Mouse (Mus musculus): Measurements from ENCODE around the gene Hist1h2ai. TPM values are rescaled to one million over a fixed set of nuclear protein-coding genes. Genes with fewer than 3 reads are reported as not detected.
"Not testable (repeated sequence)": the region's sequence is repeated elsewhere in the genome, so short reads cannot be mapped to it uniquely, and the experiment has no call there.

Gene Hist1h2ai
- polyA plus RNA-seq, 1 experiment = 40.4 TPM

DNA sequence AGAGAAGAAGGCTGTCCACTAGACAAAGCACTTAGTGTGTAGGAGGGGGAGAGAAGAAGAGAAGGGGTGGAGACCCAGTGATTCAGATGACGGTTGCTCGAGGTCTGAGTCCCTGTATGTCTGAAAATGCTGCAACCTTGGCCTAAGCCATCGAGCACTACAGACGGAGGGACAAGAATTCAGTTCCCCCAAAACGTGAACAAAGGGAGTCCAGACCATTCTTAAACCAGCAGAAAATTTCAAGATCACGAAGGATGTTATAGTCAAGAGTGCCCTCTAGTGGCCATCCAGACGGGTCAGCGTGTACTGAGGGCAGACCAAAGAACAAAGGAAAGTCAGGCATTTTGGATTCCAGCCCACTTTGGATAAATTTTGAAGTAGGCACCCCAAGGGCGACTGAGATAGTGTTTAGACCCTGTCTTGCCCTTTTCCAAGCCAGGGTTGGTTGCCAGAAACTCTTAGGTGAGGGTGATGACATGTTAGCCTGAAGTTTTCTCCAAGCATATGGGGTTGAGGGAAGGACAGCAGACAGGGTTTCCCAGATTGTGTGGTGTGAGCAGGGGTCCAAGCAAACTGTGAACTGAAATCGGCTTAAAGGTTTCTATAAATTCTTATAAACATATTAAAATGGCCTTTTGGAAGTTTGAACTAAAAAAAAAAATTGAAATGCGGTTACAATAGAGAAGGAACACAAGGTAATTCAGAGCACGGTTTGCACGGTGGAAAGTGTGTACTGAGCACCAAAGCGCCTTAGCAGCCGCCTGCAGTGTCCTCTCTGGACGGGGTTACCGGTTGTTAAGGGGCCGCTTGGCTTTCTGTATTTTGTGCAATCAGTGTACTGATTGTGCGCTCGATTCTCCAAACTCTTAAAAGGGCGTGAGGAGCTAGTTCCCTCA is 18.0 kb downstream of the Hist1h2ai start:
- peak overlapping the region; percentile 55 for H3K4me3 ChIP-seq (ENCODE audit: extremely low read depth, insufficient read depth, insufficient read length)
- under 1% methylated on average over 21 of the region's 21 CpGs for WGBS
- H3K36me3 ChIP-seq (ENCODE audit: control insufficient read depth, insufficient read depth, low read length) = no peaks in the 10 kb centered on the region
- TF ChIP-seq CTCF (IDR thresholded peaks at IDR 0.05; ENCODE audit: extremely low read depth, insufficient read depth, insufficient read length, insufficient replicate concordance) (peak; percentile 57; the same call in 1 of the 2 replicates), POLR2A (IDR thresholded peaks at IDR 0.05; ENCODE audit: low read depth, low read length) (no peak)
- peak overlapping the region; percentile 78 for H3K27ac ChIP-seq (ENCODE audit: insufficient read depth, low read length)
- DNase-seq (ENCODE audit: low read depth in 1 of 2, low spot score in 2 of 2) = peak; percentile 64 to 70
- no peaks in the 10 kb centered on the region for H3K27me3 ChIP-seq (ENCODE audit: control insufficient read depth, insufficient read depth, low read length)
- no peaks in the 10 kb centered on the region for H3K4me1 ChIP-seq (ENCODE audit: control insufficient read depth, insufficient read depth, insufficient read length)

DNA sequence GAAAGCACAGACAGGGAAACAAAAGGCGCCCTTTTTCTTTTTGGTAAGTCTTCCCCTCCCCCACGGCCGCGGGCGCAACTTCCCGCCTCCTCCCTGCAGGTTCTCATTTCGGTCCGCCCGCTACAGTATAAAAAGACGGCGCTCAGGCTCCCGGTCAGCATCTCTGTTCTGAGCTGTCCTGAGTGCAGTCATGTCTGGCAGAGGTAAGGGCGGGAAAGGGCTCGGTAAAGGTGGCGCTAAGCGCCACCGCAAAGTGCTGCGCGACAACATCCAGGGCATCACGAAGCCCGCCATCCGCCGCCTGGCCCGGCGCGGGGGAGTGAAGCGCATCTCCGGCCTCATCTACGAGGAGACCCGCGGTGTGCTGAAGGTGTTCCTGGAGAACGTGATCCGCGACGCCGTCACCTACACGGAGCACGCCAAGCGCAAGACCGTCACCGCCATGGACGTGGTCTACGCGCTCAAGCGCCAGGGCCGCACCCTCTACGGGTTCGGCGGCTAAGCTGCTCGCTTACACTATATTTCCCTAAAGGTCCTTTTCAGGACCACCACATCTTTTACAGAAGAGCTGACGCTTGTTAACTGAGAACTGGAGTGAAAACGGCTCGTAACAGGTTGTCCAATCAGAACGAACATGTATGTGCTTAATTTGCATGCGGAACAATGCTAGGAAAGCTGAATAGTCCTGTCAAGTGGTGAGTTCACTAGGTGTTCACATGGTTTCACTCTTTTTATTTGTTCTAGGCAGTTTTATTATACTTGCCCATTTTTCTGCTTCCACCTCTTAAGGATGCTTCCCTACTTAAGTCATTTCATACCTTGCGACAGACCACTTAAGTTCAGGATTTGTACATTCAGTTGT is 18.9 kb downstream of the Hist1h2ai start, which contains the start of gene Hist1h4j:
TSS of gene Hist1h4j (plus strand) at position 159 of the 862 bp plus-strand sequence.
- DNase-seq (ENCODE audit: low read depth in 1 of 2, low spot score in 2 of 2) = peak in 1 of 2 experiments; percentile 68
- Histone ChIP-seq H3K27ac (ENCODE audit: insufficient read depth, low read length) (peak within 1 kb of the TSS; percentile 78), H3K4me3 (ENCODE audit: extremely low read depth, insufficient read depth, insufficient read length) (peak within 1 kb of the TSS; percentile 55)
- not testable (repeated sequence) for H3K36me3 ChIP-seq (ENCODE audit: control insufficient read depth, insufficient read depth, low read length); H3K4me1 ChIP-seq (ENCODE audit: control insufficient read depth, insufficient read depth, insufficient read length); H3K27me3 ChIP-seq (ENCODE audit: control insufficient read depth, insufficient read depth, low read length)
- peak; percentile 55 for TF ChIP-seq POLR2A (IDR thresholded peaks at IDR 0.05; ENCODE audit: low read depth, low read length)
- WGBS = under 1% methylated on average over 50 of the region's 56 CpGs

DNA sequence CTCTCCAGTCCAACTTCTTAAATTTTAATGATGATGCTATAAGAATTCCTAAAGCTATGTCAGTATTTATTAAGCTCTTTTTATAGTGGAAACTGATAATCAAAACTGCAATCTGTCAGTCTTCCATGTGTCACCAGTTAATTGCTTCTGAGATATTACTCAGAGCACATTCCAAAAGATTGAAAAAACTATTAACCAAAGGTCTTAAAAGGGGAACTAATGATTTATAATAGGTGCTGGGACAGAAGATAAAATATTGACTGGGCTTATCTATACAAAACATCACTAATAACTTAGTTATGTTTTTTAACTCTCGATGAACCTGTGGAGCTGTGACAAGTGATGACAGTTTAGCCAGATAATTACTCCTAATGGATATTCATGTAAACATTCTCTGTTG is 28.8 kb downstream of the Hist1h2ai start:
- Histone ChIP-seq H3K27me3 (ENCODE audit: control insufficient read depth, insufficient read depth, low read length) (no peaks in the 10 kb centered on the region), H3K27ac (ENCODE audit: insufficient read depth, low read length) (no peak overlapping the region), H3K36me3 (ENCODE audit: control insufficient read depth, insufficient read depth, low read length) (no peaks in the 10 kb centered on the region), H3K4me3 (ENCODE audit: extremely low read depth, insufficient read depth, insufficient read length) (no peak overlapping the region), H3K4me1 (ENCODE audit: control insufficient read depth, insufficient read depth, insufficient read length) (peaks cover 3% of the 10 kb centered on the region)
- no peak for DNase-seq (ENCODE audit: low read depth in 1 of 2, low spot score in 2 of 2)
- WGBS = 71% methylated on average over 1 of the region's 1 CpGs
- no peak for TF ChIP-seq POLR2A (IDR thresholded peaks at IDR 0.05; ENCODE audit: low read depth, low read length)
- TF ChIP-seq CTCF (IDR thresholded peaks at IDR 0.05; ENCODE audit: extremely low read depth, insufficient read depth, insufficient read length, insufficient replicate concordance) = no peak

- no peak for DNase-seq (ENCODE audit: low read depth in 1 of 2, low spot score in 2 of 2)
- WGBS = 11% methylated on average over 5 of the region's 5 CpGs
- Histone ChIP-seq H3K4me3 (ENCODE audit: extremely low read depth, insufficient read depth, insufficient read length) (peak overlapping the region; percentile 49), H3K27ac (ENCODE audit: insufficient read depth, low read length) (peak overlapping the region; percentile 18; the same call in 1 of the 2 replicates), H3K27me3 (ENCODE audit: control insufficient read depth, insufficient read depth, low read length) (no peaks in the 10 kb centered on the region), H3K4me1 (ENCODE audit: control insufficient read depth, insufficient read depth, insufficient read length) (peaks cover 7% of the 10 kb centered on the region), H3K36me3 (ENCODE audit: control insufficient read depth, insufficient read depth, low read length) (no peaks in the 10 kb centered on the region)
- TF ChIP-seq CTCF (IDR thresholded peaks at IDR 0.05; ENCODE audit: extremely low read depth, insufficient read depth, insufficient read length, insufficient replicate concordance) = no peak
- no peak for TF ChIP-seq POLR2A (IDR thresholded peaks at IDR 0.05; ENCODE audit: low read depth, low read length)
Measured at GRCm38 (mm10) chr13:21749387-21750158, 33.4 kb downstream of the Hist1h2ai start.

GRCm38 (mm10) chr13:21750159-21751017 is 34.2 kb downstream of the Hist1h2ai start, which contains the start of gene Hist1h4k:
TSS of gene Hist1h4k (minus strand) at chr13:21750505.
- under 1% methylated on average over 54 of the region's 56 CpGs for WGBS
- H3K4me1 ChIP-seq (ENCODE audit: control insufficient read depth, insufficient read depth, insufficient read length); H3K27me3 ChIP-seq (ENCODE audit: control insufficient read depth, insufficient read depth, low read length); H3K36me3 ChIP-seq (ENCODE audit: control insufficient read depth, insufficient read depth, low read length): not testable (repeated sequence)
- peak in 1 of 2 experiments; percentile 86 for DNase-seq (ENCODE audit: low read depth in 1 of 2, low spot score in 2 of 2)
- Histone ChIP-seq H3K27ac (ENCODE audit: insufficient read depth, low read length) (peak within 1 kb of the TSS; percentile 57), H3K4me3 (ENCODE audit: extremely low read depth, insufficient read depth, insufficient read length) (peak within 1 kb of the TSS; percentile 60)
- TF ChIP-seq POLR2A (IDR thresholded peaks at IDR 0.05; ENCODE audit: low read depth, low read length) = peak; percentile 52

All from spleen, adult 2 months (tissue).